Mouse (Mus musculus): Measurements from ENCODE around the gene Ttc39b. TPM values are rescaled to one million over a fixed set of nuclear protein-coding genes. Genes with fewer than 3 reads are reported as not detected.

Ttc39b gene
- polyA plus RNA-seq, 1 experiment, result 7.1 TPM

GRCm38 (mm10) chr4:83283973-83284767, 39.9 kb downstream of the Ttc39b start:
- H3K4me3 ChIP-seq (replicated peaks; ENCODE audit: extremely low read depth, low read depth, low read length), result no peak overlapping the region
- WGBS, result 30% methylated on average over 19 of the region's 19 CpGs

GRCm38 (mm10) chr4:83282424-83282823, 41.6 kb downstream of the Ttc39b start:
- 32% methylated on average over 6 of the region's 6 CpGs for WGBS
- DNase-seq, result no peak
- Histone ChIP-seq H3K4me1 (ENCODE audit: control insufficient read depth, insufficient read depth, low read length) (peaks cover 5% of the 10 kb centered on the region; the same call in 1 of the 2 replicates), H3K4me3 (replicated peaks; ENCODE audit: extremely low read depth, low read depth, low read length) (no peak overlapping the region)
- TF ChIP-seq POLR2A (IDR thresholded peaks at IDR 0.05; ENCODE audit: borderline replicate concordance, extremely low read depth, low read depth, low read length), result no peak
- no peak for TF ChIP-seq CTCF (IDR thresholded peaks at IDR 0.05; ENCODE audit: insufficient read depth, low read length)

More at GRCm38 (mm10) chr4:83283973-83284767, 39.9 kb downstream of the Ttc39b start:
- no peak for DNase-seq
- TF ChIP-seq CTCF (IDR thresholded peaks at IDR 0.05; ENCODE audit: insufficient read depth, low read length), result no peak
- TF ChIP-seq POLR2A (IDR thresholded peaks at IDR 0.05; ENCODE audit: borderline replicate concordance, extremely low read depth, low read depth, low read length), result no peak
- H3K4me1 ChIP-seq (ENCODE audit: control insufficient read depth, insufficient read depth, low read length), result peaks cover 5% of the 10 kb centered on the region; the same call in 1 of the 2 replicates

- no peak for TF ChIP-seq CTCF (IDR thresholded peaks at IDR 0.05; ENCODE audit: insufficient read depth, low read length)
- TF ChIP-seq POLR2A (IDR thresholded peaks at IDR 0.05; ENCODE audit: borderline replicate concordance, extremely low read depth, low read depth, low read length), result no peak
- WGBS, result 84% methylated on average over 7 of the region's 7 CpGs
- DNase-seq, result no peak
- Histone ChIP-seq H3K4me3 (replicated peaks; ENCODE audit: extremely low read depth, low read depth, low read length) (no peak overlapping the region), H3K4me1 (ENCODE audit: control insufficient read depth, insufficient read depth, low read length) (peaks cover 3% of the 10 kb centered on the region; the same call in 1 of the 2 replicates)
Observed at GRCm38 (mm10) chr4:83279236-83279635, 44.8 kb downstream of the Ttc39b start.

- H3K4me1 ChIP-seq (ENCODE audit: control insufficient read depth, insufficient read depth, low read length), result no peaks in the 10 kb centered on the region; the same call in 1 of the 2 replicates
- H3K4me3 ChIP-seq (replicated peaks; ENCODE audit: extremely low read depth, low read depth, low read length), result no peak overlapping the region
- TF ChIP-seq CTCF (IDR thresholded peaks at IDR 0.05; ENCODE audit: insufficient read depth, low read length) (no peak), POLR2A (IDR thresholded peaks at IDR 0.05; ENCODE audit: borderline replicate concordance, extremely low read depth, low read depth, low read length) (no peak)
- no peak for DNase-seq
- 64% methylated on average over 2 of the region's 2 CpGs for WGBS
Observed at GRCm38 (mm10) chr4:83274241-83274640, 49.8 kb downstream of the Ttc39b start.

- no peak for DNase-seq
- Histone ChIP-seq H3K4me3 (replicated peaks; ENCODE audit: extremely low read depth, low read depth, low read length) (no peak overlapping the region), H3K4me1 (ENCODE audit: control insufficient read depth, insufficient read depth, low read length) (no peaks in the 10 kb centered on the region; the same call in 1 of the 2 replicates)
- WGBS, result 80% methylated on average over 19 of the region's 19 CpGs
- no peak for TF ChIP-seq POLR2A (IDR thresholded peaks at IDR 0.05; ENCODE audit: borderline replicate concordance, extremely low read depth, low read depth, low read length)
- no peak for TF ChIP-seq CTCF (IDR thresholded peaks at IDR 0.05; ENCODE audit: insufficient read depth, low read length)
Observed at GRCm38 (mm10) chr4:83273616-83274050, 50.4 kb downstream of the Ttc39b start.

- WGBS, result 79% methylated on average over 9 of the region's 9 CpGs
- Histone ChIP-seq H3K4me3 (replicated peaks; ENCODE audit: extremely low read depth, low read depth, low read length) (no peak overlapping the region), H3K4me1 (ENCODE audit: control insufficient read depth, insufficient read depth, low read length) (no peaks in the 10 kb centered on the region; the same call in 1 of the 2 replicates)
- DNase-seq, result no peak
- no peak for TF ChIP-seq POLR2A (IDR thresholded peaks at IDR 0.05; ENCODE audit: borderline replicate concordance, extremely low read depth, low read depth, low read length)
- TF ChIP-seq CTCF (IDR thresholded peaks at IDR 0.05; ENCODE audit: insufficient read depth, low read length), result no peak
Observed at GRCm38 (mm10) chr4:83272917-83273615, 51.0 kb downstream of the Ttc39b start.

- H3K4me3 ChIP-seq (replicated peaks; ENCODE audit: extremely low read depth, low read depth, low read length), result no peak overlapping the region
- TF ChIP-seq POLR2A (IDR thresholded peaks at IDR 0.05; ENCODE audit: borderline replicate concordance, extremely low read depth, low read depth, low read length) (no peak), CTCF (IDR thresholded peaks at IDR 0.05; ENCODE audit: insufficient read depth, low read length) (no peak)
- 87% methylated on average over 8 of the region's 8 CpGs for WGBS
Observed at GRCm38 (mm10) chr4:83270481-83270880, 53.6 kb downstream of the Ttc39b start.

GRCm38 (mm10) chr4:83269614-83270013, 54.4 kb downstream of the Ttc39b start:
- DNase-seq, result no peak
- WGBS, result 61% methylated on average over 6 of the region's 6 CpGs
- Histone ChIP-seq H3K4me1 (ENCODE audit: control insufficient read depth, insufficient read depth, low read length) (no peaks in the 10 kb centered on the region; the same call in 1 of the 2 replicates), H3K4me3 (replicated peaks; ENCODE audit: extremely low read depth, low read depth, low read length) (no peak overlapping the region)
- no peak for TF ChIP-seq CTCF (IDR thresholded peaks at IDR 0.05; ENCODE audit: insufficient read depth, low read length)
- no peak for TF ChIP-seq POLR2A (IDR thresholded peaks at IDR 0.05; ENCODE audit: borderline replicate concordance, extremely low read depth, low read depth, low read length)

More at GRCm38 (mm10) chr4:83270481-83270880, 53.6 kb downstream of the Ttc39b start:
- no peak for DNase-seq
- no peaks in the 10 kb centered on the region; the same call in 1 of the 2 replicates for H3K4me1 ChIP-seq (ENCODE audit: control insufficient read depth, insufficient read depth, low read length)

GRCm38 (mm10) chr4:83265926-83266692, 57.9 kb downstream of the Ttc39b start:
- Histone ChIP-seq H3K4me3 (replicated peaks; ENCODE audit: extremely low read depth, low read depth, low read length) (no peak overlapping the region), H3K4me1 (ENCODE audit: control insufficient read depth, insufficient read depth, low read length) (no peaks in the 10 kb centered on the region; the same call in 1 of the 2 replicates)
- no peak for TF ChIP-seq POLR2A (IDR thresholded peaks at IDR 0.05; ENCODE audit: borderline replicate concordance, extremely low read depth, low read depth, low read length)
- no peak for TF ChIP-seq CTCF (IDR thresholded peaks at IDR 0.05; ENCODE audit: insufficient read depth, low read length)
- 59% methylated on average over 14 of the region's 14 CpGs for WGBS
- DNase-seq, result no peak

Data from lung, adult 2 months (tissue).